Mouse (Mus musculus): Measurements from ENCODE around the gene Hoxc6. TPM values are rescaled to one million over a fixed set of nuclear protein-coding genes. Genes with fewer than 3 reads are reported as not detected.

Hoxc6 gene
- total RNA-seq, 1 experiment from 2014 or later = not detected

Other genes with a start within 250 kb of the Hoxc6 start
- gene Hoxc13, start 77.2 kb upstream of the Hoxc6 start, total RNA-seq (2017) = not detected in 2 replicates
- gene Hoxc12, start 61.5 kb upstream of the Hoxc6 start, total RNA-seq (2017) = not detected in 2 replicates
- not detected in 2 replicates for gene Hoxc11, start 43.8 kb upstream of the Hoxc6 start, total RNA-seq (2017)
- not detected in 2 replicates for gene Hoxc10, start 31.5 kb upstream of the Hoxc6 start, total RNA-seq (2017)
- gene Hoxc5, start 30.8 kb upstream of the Hoxc6 start, total RNA-seq (2017) = not detected in 2 replicates
- gene Hoxc9, start 21.8 kb upstream of the Hoxc6 start, total RNA-seq (2017) = not detected in 2 replicates
- gene Hoxc8, start 7.7 kb upstream of the Hoxc6 start, total RNA-seq (2017) = not detected in 2 replicates
- not detected in 2 replicates for gene Hoxc4, start 20.7 kb downstream of the Hoxc6 start, total RNA-seq (2017)
- gene Smug1, start 168.8 kb downstream of the Hoxc6 start, total RNA-seq (2017) = 4.2 and 4.9 TPM in 2 replicates
- 248 and 261 TPM in 2 replicates for gene Cbx5, start 241.6 kb downstream of the Hoxc6 start, total RNA-seq (2017)
- gene Hnrnpa1, start 242.2 kb downstream of the Hoxc6 start, total RNA-seq (2017) = 1,831 and 1,833 TPM in 2 replicates

Measured in common myeloid progenitor, adult 5-6 weeks (primary cell).